Mouse (Mus musculus): Measurements from ENCODE around the gene Tex46. TPM values are rescaled to one million over a fixed set of nuclear protein-coding genes. Genes with fewer than 3 reads are reported as not detected.

Tex46 gene
- not detected in 2 replicates for polyA plus RNA-seq (2021; fragmentation: Nextera tagmentation)
- long read RNA-seq, experiment 1: 0 reads
- long read RNA-seq, experiment 2: 0 reads

DNA sequence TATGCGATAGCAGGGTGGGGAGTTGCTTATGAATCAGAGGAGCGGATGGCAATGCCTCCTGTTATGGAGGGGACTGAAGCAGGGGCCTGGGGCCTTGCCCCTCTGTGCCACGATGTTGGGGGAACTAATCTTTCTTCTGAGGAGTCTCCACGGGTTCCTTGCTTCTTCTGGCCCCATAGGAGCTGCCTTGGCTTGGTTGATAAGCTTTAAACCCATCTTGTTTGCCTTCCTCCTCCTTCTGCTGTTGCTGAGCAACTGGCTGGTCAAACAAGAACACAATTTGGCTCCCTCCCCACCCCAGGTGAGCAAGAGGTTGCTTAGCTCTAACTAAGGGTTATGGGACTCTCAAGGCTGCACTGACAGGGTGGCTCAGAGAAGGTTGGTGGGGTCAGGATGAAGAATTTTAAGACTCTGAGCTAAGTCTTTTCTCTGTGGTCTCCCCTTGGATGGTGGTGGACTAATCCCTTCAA lies at the start of gene Tex46:
Tex46 (plus strand) TSS at position 51 of the 470 bp plus-strand sequence.

DNA sequence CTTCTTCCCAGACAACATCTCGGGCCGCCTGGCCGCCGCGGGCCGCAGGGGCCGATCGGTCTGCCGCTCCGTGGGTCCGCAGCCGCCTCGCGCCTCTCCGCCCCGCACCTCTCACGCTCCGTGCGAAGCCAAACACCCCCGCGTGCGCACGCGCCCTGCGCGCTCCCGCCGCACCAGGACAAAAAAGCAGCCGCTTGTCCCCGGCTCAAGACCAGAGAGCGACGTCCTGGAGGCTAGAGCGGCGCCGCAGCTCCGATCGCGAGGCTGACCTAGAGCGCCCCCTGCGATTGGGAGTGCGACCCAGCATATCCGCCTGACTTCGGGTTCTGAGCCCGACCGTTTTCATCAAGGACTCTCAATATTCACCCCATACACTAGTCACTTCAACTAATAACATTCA lies 7.7 kb upstream of the Tex46 start, which contains the start of gene Kdm1a:
Kdm1a (minus strand) TSS at position 156 of the 400 bp plus-strand sequence.

DNA sequence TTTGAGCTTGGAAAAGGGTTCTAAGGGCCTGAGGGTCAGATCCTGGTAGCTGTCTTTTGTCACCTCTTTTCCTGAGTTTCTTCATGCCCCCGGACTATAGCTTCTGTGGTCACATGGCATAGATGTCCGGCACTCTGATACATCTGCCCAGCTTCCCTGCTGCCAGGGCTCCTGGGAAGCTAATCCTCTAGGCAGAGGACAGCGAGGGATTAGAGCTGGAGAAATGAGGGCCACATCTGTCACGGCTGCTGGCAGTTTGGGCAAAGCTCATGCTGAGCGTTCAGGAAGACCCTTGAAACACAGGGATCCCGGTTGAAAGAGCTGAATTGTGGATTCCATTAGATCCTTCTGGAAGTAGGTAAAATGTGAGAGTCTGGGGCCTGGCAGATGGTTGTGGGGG lies 12.2 kb downstream of the Tex46 start, which contains the start of gene Lactbl1:
Lactbl1 (plus strand) TSS at position 234 of the 400 bp plus-strand sequence.

Small RNA genes lying within 50 kb of the gene (microRNA-seq; reads per million reads assigned to microRNA genes)
- not detected for gene Gm22180

Other genes starting within 250 kb of the Tex46 start
- gene Htr1d, start 186.9 kb upstream of the Tex46 start, polyA plus RNA-seq (2021; fragmentation: Nextera tagmentation): 0.16 and 0.62 TPM in 2 replicates
- gene 6030445D17Rik, start 148.2 kb upstream of the Tex46 start, polyA plus RNA-seq (2021; fragmentation: Nextera tagmentation): 0.19 and 0.25 TPM in 2 replicates
- 75.5 and 81.9 TPM in 2 replicates for gene Luzp1, start 140.7 kb upstream of the Tex46 start, polyA plus RNA-seq (2021; fragmentation: Nextera tagmentation)
- 6.9 and 8.9 TPM in 2 replicates for gene Kdm1a, start 7.7 kb upstream of the Tex46 start, polyA plus RNA-seq (2021; fragmentation: Nextera tagmentation)
- not detected in 2 replicates for gene Lactbl1, start 12.2 kb downstream of the Tex46 start, polyA plus RNA-seq (2021; fragmentation: Nextera tagmentation)
- 0.89 and 0.98 TPM in 2 replicates for gene Ephb2, start 225.6 kb downstream of the Tex46 start, polyA plus RNA-seq (2021; fragmentation: Nextera tagmentation)